Mouse (Mus musculus) stomach, embryonic 15.5 days (tissue): ENCODE results near the gene Gpr161. TPM values are rescaled to one million over a fixed set of nuclear protein-coding genes. Genes with fewer than 3 reads are reported as not detected.

Source experiments
- ATAC-seq: fragments of 200-750 bp; cut with Nextera tagmentation; 2 replicates; pipeline ENCODE4 v1.8.0; 2017; ENCODE audit warnings: low read depth, moderate number of reproducible peaks, moderate TSS enrichment; ENCODE audit not compliant: insufficient read depth, low FRiP score
- H3K27ac ChIP-seq: fragments of 300-500 bp; sonication (generic); 2 replicates; pipeline ENCODE4 v1.5.1; 2015; ENCODE audit warnings: mild to moderate bottlenecking, inconsistent platforms
- H3K27me3 ChIP-seq: fragments of 300-500 bp; sonication (generic); replicated peaks from 2 replicates; pipeline ENCODE4 v1.6.1; 2015; ENCODE audit warnings: inconsistent platforms
- H3K36me3 ChIP-seq: fragments of 300-500 bp; sonication (generic); 2 replicates; pipeline ENCODE4 v1.6.1; 2015; ENCODE audit warnings: inconsistent platforms
- H3K4me1 ChIP-seq: fragments of 300-500 bp; sonication (generic); 2 replicates; pipeline ENCODE4 v1.6.1; 2015; ENCODE audit warnings: inconsistent platforms
- H3K4me2 ChIP-seq: fragments of 300-500 bp; sonication (generic); 2 replicates; pipeline ENCODE4 v1.6.1; 2015; ENCODE audit warnings: mild to moderate bottlenecking, inconsistent platforms
- H3K4me3 ChIP-seq: fragments of 300-500 bp; sonication (generic); replicated peaks from 2 replicates; pipeline ENCODE4 v1.5.1; 2015; ENCODE audit warnings: inconsistent platforms
- H3K9ac ChIP-seq: fragments of 300-500 bp; sonication (generic); 2 replicates; pipeline ENCODE4 v1.6.1; 2015; ENCODE audit warnings: inconsistent platforms
- H3K9me3 ChIP-seq: fragments of 300-500 bp; sonication (generic); 2 replicates; pipeline ENCODE4 v1.6.1; 2016; ENCODE audit warnings: inconsistent platforms
- WGBS: fragments of 180-500 bp; shearing (Covaris S2); methylation state at CpG from one replicate; pipeline ENCODE4 v1.1.7; 2015; 5-methylcytosine and 5-hydroxymethylcytosine counted together
- polyA plus RNA-seq: library from polyadenylated mRNA; unstranded; fragments of >200 nt; fragmentation: Nextera tagmentation; extraction: Ambion mirVana; gene quantifications from 2 replicates; pipeline ENCODE4 v1.2.1, GENCODE M21; 2015

The Gpr161 gene
- polyA plus RNA-seq, 1 experiment from 2014 or later = 1.2 TPM

DNA sequence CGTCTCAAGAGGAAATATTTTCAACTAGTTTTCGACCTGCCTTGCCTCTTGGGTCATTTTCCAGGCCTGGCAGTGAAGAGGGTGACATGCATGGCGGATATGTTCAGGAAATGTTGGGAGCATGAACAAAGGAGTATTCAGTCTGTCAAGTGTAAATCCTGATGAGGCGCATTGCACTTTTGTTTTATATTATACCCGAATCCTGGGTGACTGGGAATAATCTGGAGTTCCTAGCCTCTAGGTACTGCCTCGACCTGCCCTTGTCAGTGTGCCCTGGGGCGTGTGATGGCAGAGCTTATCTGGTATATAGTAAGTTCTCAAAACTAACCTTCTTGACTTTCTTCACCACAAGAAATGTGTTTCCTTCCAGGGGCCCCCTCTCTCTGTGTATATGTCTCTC, 11.5 kb upstream of the Gpr161 start:
- no peak overlapping the region for H3K9ac ChIP-seq
- no peak overlapping the region for H3K4me3 ChIP-seq
- H3K9me3 ChIP-seq = no peaks in the 10 kb centered on the region
- no peaks in the 10 kb centered on the region for H3K27me3 ChIP-seq
- peaks cover 21% of the 10 kb centered on the region for H3K4me1 ChIP-seq
- no peaks in the 10 kb centered on the region for H3K36me3 ChIP-seq
- H3K27ac ChIP-seq = no peak overlapping the region
- ATAC-seq = no peak
- 65% methylated on average over 7 of the region's 7 CpGs for WGBS
- H3K4me2 ChIP-seq = no peak overlapping the region

- Histone ChIP-seq H3K9ac (no peak overlapping the region), H3K9me3 (no peaks in the 10 kb centered on the region), H3K4me2 (no peak overlapping the region), H3K27ac (no peak overlapping the region), H3K36me3 (no peaks in the 10 kb centered on the region; the same call in 1 of the 2 replicates), H3K27me3 (no peaks in the 10 kb centered on the region), H3K4me3 (no peak overlapping the region), H3K4me1 (peaks cover 4% of the 10 kb centered on the region; the same call in 1 of the 2 replicates)
- ATAC-seq = no peak
- WGBS = 89% methylated on average over 9 of the region's 9 CpGs
Measured at GRCm38 (mm10) chr1:165288165-165288564, 7.4 kb upstream of the Gpr161 start.

- no peaks in the 10 kb centered on the region for H3K4me1 ChIP-seq
- WGBS = 81% methylated on average over 4 of the region's 4 CpGs
- H3K27ac ChIP-seq = no peak overlapping the region
- H3K9me3 ChIP-seq = no peaks in the 10 kb centered on the region
- no peak overlapping the region for H3K4me3 ChIP-seq
- no peak overlapping the region for H3K4me2 ChIP-seq
- no peak for ATAC-seq
- no peaks in the 10 kb centered on the region for H3K27me3 ChIP-seq
- H3K36me3 ChIP-seq = no peaks in the 10 kb centered on the region; the same call in 1 of the 2 replicates
- H3K9ac ChIP-seq = no peak overlapping the region
Measured at GRCm38 (mm10) chr1:165289831-165290230, 5.8 kb upstream of the Gpr161 start.

- Histone ChIP-seq H3K36me3 (no peaks in the 10 kb centered on the region; the same call in 1 of the 2 replicates), H3K4me3 (no peak overlapping the region), H3K27ac (no peak overlapping the region), H3K9ac (no peak overlapping the region), H3K4me2 (no peak overlapping the region), H3K27me3 (no peaks in the 10 kb centered on the region), H3K9me3 (no peaks in the 10 kb centered on the region), H3K4me1 (no peaks in the 10 kb centered on the region)
- ATAC-seq = no peak
- WGBS = 77% methylated on average over 6 of the region's 6 CpGs
Measured at GRCm38 (mm10) chr1:165291606-165292005, 4.0 kb upstream of the Gpr161 start.

- WGBS = 46% methylated on average over 3 of the region's 3 CpGs
- no peak overlapping the region for H3K4me2 ChIP-seq
- H3K9me3 ChIP-seq = no peaks in the 10 kb centered on the region
- H3K4me1 ChIP-seq = peaks cover 15% of the 10 kb centered on the region
- H3K4me3 ChIP-seq = no peak overlapping the region
- no peak for ATAC-seq
- no peak overlapping the region for H3K9ac ChIP-seq
- H3K36me3 ChIP-seq = no peaks in the 10 kb centered on the region
- H3K27ac ChIP-seq = no peak overlapping the region
- no peaks in the 10 kb centered on the region for H3K27me3 ChIP-seq
Measured at GRCm38 (mm10) chr1:165301108-165301507, 5.5 kb downstream of the Gpr161 start.

GRCm38 (mm10) chr1:165301567-165301966, 6.0 kb downstream of the Gpr161 start:
- Histone ChIP-seq H3K27ac (0 out of 2 replicates have a peak overlapping the region, but pooled peaks have one; percentile 78), H3K27me3 (no peaks in the 10 kb centered on the region), H3K36me3 (no peaks in the 10 kb centered on the region), H3K4me3 (no peak overlapping the region), H3K4me2 (no peak overlapping the region), H3K9ac (no peak overlapping the region), H3K9me3 (no peaks in the 10 kb centered on the region), H3K4me1 (peaks cover 15% of the 10 kb centered on the region)
- 82% methylated on average over 2 of the region's 2 CpGs for WGBS
- no peak for ATAC-seq

DNA sequence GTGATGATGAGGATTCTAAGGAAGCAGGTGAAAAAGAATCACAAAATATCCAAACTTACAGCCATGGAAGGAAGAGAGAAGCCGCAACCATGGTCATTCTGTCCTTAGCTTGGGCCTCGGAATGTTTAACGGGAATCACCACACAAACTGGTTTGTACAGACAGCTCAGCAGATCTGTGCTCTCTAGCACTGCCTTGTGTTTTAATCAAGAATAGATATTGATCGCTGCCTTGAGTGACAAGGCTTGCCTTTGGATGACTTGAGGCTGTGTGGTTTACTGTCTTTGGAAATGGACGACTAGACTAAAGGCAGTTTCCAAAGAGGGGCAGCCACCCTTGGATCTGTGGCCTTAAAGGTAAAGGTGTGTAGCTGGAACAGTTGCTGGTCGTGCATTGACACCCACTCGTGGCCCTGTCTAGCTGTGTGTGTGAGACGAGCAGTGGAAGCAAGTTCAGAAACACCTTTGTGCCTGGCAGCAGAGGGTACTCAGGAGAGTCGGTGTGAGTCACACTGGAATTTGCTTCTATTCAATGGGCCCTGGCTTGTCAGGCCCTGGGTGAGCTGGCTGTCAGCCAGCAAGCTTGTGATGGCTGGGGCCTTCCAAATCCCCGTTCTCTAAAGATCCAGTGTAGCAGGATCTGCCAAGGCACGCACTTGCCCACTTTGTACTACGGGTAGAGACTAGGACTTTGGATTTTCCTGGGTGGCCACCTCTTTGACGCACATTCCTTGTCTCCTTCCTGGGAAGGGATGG, 7.0 kb downstream of the Gpr161 start:
- no peak overlapping the region for H3K4me2 ChIP-seq
- no peaks in the 10 kb centered on the region for H3K36me3 ChIP-seq
- 63% methylated on average over 13 of the region's 13 CpGs for WGBS
- H3K4me1 ChIP-seq = peaks cover 15% of the 10 kb centered on the region
- H3K27ac ChIP-seq = peak overlapping the region; percentile 78
- no peaks in the 10 kb centered on the region for H3K9me3 ChIP-seq
- no peak overlapping the region for H3K4me3 ChIP-seq
- ATAC-seq = peak; percentile 91
- no peak overlapping the region for H3K9ac ChIP-seq
- H3K27me3 ChIP-seq = no peaks in the 10 kb centered on the region

GRCm38 (mm10) chr1:165303209-165303608, 7.6 kb downstream of the Gpr161 start:
- Histone ChIP-seq H3K27ac (peak overlapping the region; percentile 78), H3K9ac (no peak overlapping the region), H3K4me2 (no peak overlapping the region), H3K9me3 (no peaks in the 10 kb centered on the region), H3K36me3 (no peaks in the 10 kb centered on the region), H3K4me1 (peaks cover 15% of the 10 kb centered on the region), H3K27me3 (no peaks in the 10 kb centered on the region), H3K4me3 (no peak overlapping the region)
- WGBS = 68% methylated on average over 6 of the region's 6 CpGs
- no peak for ATAC-seq

- Histone ChIP-seq H3K4me3 (no peak overlapping the region), H3K9me3 (no peaks in the 10 kb centered on the region), H3K27me3 (no peaks in the 10 kb centered on the region), H3K9ac (no peak overlapping the region), H3K36me3 (no peaks in the 10 kb centered on the region), H3K4me1 (peaks cover 15% of the 10 kb centered on the region), H3K4me2 (no peak overlapping the region), H3K27ac (no peak overlapping the region)
- ATAC-seq = no peak
- WGBS = 87% methylated on average over 7 of the region's 7 CpGs
Measured at GRCm38 (mm10) chr1:165304341-165304740, 8.8 kb downstream of the Gpr161 start.

DNA sequence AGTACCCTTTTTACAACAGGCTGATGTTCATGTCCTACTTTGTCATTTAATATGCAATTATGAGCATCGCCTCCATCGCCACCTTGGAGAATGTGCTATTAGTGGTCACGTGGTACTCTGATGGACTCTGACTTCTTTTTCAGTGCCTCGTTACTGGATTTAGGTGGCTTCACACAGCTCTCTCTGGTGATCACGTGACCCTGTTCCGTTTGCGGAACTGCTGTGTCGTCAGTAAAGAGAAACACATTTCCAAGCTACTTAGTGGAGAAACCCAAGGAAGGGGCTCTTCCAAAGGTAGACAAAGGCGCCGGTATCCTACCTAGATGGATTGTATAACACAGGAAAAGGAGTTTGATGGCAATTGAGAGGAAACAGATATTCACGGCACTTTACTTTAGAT, 12.6 kb downstream of the Gpr161 start:
- no peak overlapping the region for H3K9ac ChIP-seq
- H3K36me3 ChIP-seq = peaks cover 11% of the 10 kb centered on the region
- no peaks in the 10 kb centered on the region for H3K27me3 ChIP-seq
- WGBS = 80% methylated on average over 11 of the region's 11 CpGs
- H3K4me2 ChIP-seq = no peak overlapping the region
- H3K4me1 ChIP-seq = no peaks in the 10 kb centered on the region
- no peak for ATAC-seq
- H3K4me3 ChIP-seq = no peak overlapping the region
- H3K27ac ChIP-seq = no peak overlapping the region
- H3K9me3 ChIP-seq = no peaks in the 10 kb centered on the region

DNA sequence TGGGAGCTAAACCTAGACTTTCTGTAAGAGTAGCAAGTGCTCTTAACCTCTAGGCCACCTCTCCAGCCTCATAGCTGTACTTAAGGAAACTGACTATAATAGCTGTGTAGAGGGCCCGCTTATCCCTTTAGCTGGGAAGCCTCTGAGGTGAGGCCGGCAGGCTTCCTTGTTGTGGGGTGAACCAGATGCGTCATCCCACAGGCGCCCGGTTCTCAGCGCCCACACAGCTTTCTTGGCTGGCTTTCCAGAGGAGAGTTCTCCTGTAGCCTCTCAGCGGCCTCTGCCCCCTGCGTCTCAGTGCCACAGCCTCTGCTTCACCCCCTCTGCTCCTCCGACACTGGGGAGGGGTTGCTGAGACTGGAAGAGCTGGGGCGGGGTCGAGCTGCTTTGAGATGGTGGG, 20.8 kb downstream of the Gpr161 start:
- WGBS = 47% methylated on average over 11 of the region's 11 CpGs
- Histone ChIP-seq H3K27ac (no peak overlapping the region), H3K4me2 (no peak overlapping the region), H3K27me3 (no peaks in the 10 kb centered on the region), H3K4me1 (peaks cover 9% of the 10 kb centered on the region; the same call in 1 of the 2 replicates), H3K4me3 (no peak overlapping the region), H3K9ac (no peak overlapping the region), H3K36me3 (0 out of 2 replicates have a peak, but pooled peaks cover 3% of the 10 kb centered on the region), H3K9me3 (no peaks in the 10 kb centered on the region)
- no peak for ATAC-seq

DNA sequence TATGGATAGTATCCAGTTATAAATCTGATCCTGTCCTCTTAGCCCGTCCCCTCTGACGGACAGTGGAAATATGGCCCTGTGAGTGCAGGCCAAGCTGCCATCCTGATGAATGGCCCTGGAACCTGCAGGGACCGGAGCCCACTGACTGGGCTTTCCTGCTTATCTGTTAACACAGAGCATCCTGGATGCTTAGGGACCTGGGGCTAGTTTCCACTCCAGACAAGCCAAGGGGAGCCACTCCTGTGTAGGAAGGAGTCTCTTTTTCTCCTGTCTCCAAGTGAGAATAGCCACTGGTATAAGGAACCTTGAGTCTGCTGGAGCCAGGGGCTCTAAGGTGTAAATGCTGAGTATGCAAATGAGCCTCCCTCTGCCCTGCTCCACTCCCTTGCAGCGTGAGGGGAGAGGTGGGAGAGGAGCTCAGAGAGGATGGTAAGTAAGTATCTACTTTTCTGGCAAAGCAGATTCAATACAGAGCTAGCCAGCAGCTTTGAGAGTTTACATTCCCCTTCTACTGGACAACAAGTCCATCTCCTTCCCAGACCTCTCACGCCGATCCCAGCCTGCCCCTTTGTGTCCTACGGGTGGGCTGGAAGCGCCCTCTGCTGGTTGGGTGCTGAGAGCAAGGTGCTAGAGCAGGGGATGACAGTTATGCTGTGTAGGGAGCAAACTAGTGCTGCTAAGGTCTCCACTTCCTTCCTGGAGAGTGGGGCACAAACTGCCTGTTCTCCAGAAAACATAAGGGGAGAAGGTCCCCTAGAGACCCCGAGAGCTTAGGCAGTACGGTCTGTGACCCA, 24.7 kb downstream of the Gpr161 start:
- ATAC-seq = peak; percentile 52; the same call in 1 of the 2 replicates
- Histone ChIP-seq H3K9ac (no peak overlapping the region), H3K4me3 (no peak overlapping the region), H3K9me3 (no peaks in the 10 kb centered on the region), H3K27ac (peak overlapping the region; percentile 80), H3K4me1 (peaks cover 9% of the 10 kb centered on the region; the same call in 1 of the 2 replicates), H3K27me3 (no peaks in the 10 kb centered on the region), H3K36me3 (peaks cover 3% of the 10 kb centered on the region; the same call in 1 of the 2 replicates), H3K4me2 (no peak overlapping the region)
- WGBS = 38% methylated on average over 10 of the region's 10 CpGs
